Mouse (Mus musculus): ENCODE data around the gene Epb41l4b. TPM values are rescaled to one million over a fixed set of nuclear protein-coding genes. Genes with fewer than 3 reads are reported as not detected.
A peak's percentile ranks its signal among the peaks of the same experiment; 100 is the strongest.

Epb41l4b gene
- polyA plus RNA-seq, 1 experiment from 2014 or later, result 1.0 TPM

GRCm38 (mm10) chr4:57140992-57141717 is 2.1 kb downstream of the Epb41l4b start:
- H3K27ac ChIP-seq (ENCODE audit: low read length), result no peak overlapping the region
- H3K4me3 ChIP-seq (ENCODE audit: low read length), result peak overlapping the region; percentile 71
- H3K4me1 ChIP-seq (ENCODE audit: control insufficient read depth, insufficient read depth, low read length), result peaks cover 11% of the 10 kb centered on the region
- peak overlapping the region; percentile 97 for H3K4me2 ChIP-seq (ENCODE audit: low read depth, low read length)
- H3K27me3 ChIP-seq (ENCODE audit: control insufficient read depth, insufficient read depth, low read length), result peaks cover 36% of the 10 kb centered on the region
- no peaks in the 10 kb centered on the region for H3K9me3 ChIP-seq (replicated peaks; ENCODE audit: control insufficient read depth, low read length)
- WGBS, result 46% methylated on average over 15 of the region's 15 CpGs
- H3K9ac ChIP-seq (ENCODE audit: low read length), result no peak overlapping the region
- no peak for ATAC-seq (replicated peaks; ENCODE audit: extremely low read depth, insufficient read depth, low FRiP score)
- H3K36me3 ChIP-seq (ENCODE audit: control insufficient read depth, insufficient read depth), result no peaks in the 10 kb centered on the region

DNA sequence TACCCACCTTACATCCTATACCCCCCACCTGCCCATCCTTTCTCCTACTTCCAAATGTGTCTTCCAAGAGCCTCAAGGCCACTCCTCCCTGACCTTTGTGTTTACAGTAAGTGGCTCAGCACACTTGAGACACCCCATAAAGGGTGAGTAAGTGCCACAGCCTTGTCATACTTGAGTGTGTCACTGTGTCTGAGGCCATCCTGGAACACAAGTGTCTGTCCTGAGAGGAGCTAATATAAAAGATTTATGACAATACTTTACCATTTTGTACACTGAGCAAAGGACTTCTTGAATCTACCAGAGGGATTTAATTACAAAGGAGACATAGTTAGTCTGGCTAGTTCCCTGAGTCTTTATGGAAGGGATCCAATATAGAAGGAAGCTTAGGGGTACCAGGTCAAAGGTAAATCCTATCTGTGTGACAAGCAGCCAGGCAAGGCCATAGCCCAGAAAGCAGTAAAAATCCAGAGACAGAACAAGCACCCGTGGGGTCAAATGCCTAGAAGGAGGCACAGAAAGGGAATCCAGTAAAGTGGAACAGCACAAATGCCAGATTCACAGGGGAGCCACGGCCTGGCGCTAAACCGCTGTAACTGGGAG is 2.9 kb downstream of the Epb41l4b start:
- Histone ChIP-seq H3K4me3 (ENCODE audit: low read length) (no peak overlapping the region), H3K4me1 (ENCODE audit: control insufficient read depth, insufficient read depth, low read length) (peaks cover 11% of the 10 kb centered on the region), H3K27me3 (ENCODE audit: control insufficient read depth, insufficient read depth, low read length) (peaks cover 36% of the 10 kb centered on the region), H3K9ac (ENCODE audit: low read length) (no peak overlapping the region), H3K9me3 (replicated peaks; ENCODE audit: control insufficient read depth, low read length) (no peaks in the 10 kb centered on the region), H3K27ac (ENCODE audit: low read length) (no peak overlapping the region), H3K4me2 (ENCODE audit: low read depth, low read length) (no peak overlapping the region), H3K36me3 (ENCODE audit: control insufficient read depth, insufficient read depth) (no peaks in the 10 kb centered on the region)
- 81% methylated on average over 4 of the region's 4 CpGs for whole genome bisulfite sequencing
- no peak for ATAC-seq (replicated peaks; ENCODE audit: extremely low read depth, insufficient read depth, low FRiP score)

- 47% methylated on average over 10 of the region's 10 CpGs for WGBS
- Histone ChIP-seq H3K36me3 (ENCODE audit: control insufficient read depth, insufficient read depth) (no peaks in the 10 kb centered on the region), H3K4me3 (ENCODE audit: low read length) (no peak overlapping the region), H3K9ac (ENCODE audit: low read length) (no peak overlapping the region), H3K4me1 (ENCODE audit: control insufficient read depth, insufficient read depth, low read length) (peaks cover 11% of the 10 kb centered on the region), H3K9me3 (replicated peaks; ENCODE audit: control insufficient read depth, low read length) (no peaks in the 10 kb centered on the region), H3K27ac (ENCODE audit: low read length) (no peak overlapping the region), H3K4me2 (ENCODE audit: low read depth, low read length) (no peak overlapping the region), H3K27me3 (ENCODE audit: control insufficient read depth, insufficient read depth, low read length) (peaks cover 34% of the 10 kb centered on the region)
- peak; percentile 20 for ATAC-seq (replicated peaks; ENCODE audit: extremely low read depth, insufficient read depth, low FRiP score)
These were observed 3.8 kb downstream of the Epb41l4b start for GRCm38 (mm10) chr4:57139433-57139832.

DNA sequence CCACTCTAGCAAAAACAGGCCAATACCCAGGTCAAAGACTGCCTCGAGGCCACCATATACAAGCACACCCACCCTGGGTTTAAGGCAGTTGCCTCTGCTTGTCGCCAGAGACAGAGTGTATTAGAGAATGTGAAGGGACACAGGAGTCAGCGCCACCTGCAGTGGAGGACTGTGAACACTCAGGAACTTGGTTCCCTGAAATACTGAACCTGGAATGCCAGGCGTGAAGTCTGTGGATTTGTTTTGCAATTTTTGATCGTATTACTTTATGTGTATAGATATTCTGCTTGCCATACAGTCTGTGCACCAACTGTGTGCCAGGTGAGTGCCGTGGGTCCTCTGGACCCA is 5.2 kb downstream of the Epb41l4b start:
- Histone ChIP-seq H3K9me3 (replicated peaks; ENCODE audit: control insufficient read depth, low read length) (no peaks in the 10 kb centered on the region), H3K4me1 (ENCODE audit: control insufficient read depth, insufficient read depth, low read length) (peaks cover 11% of the 10 kb centered on the region), H3K4me3 (ENCODE audit: low read length) (no peak overlapping the region), H3K27me3 (ENCODE audit: control insufficient read depth, insufficient read depth, low read length) (peaks cover 29% of the 10 kb centered on the region), H3K36me3 (ENCODE audit: control insufficient read depth, insufficient read depth) (no peaks in the 10 kb centered on the region), H3K9ac (ENCODE audit: low read length) (no peak overlapping the region), H3K27ac (ENCODE audit: low read length) (no peak overlapping the region), H3K4me2 (ENCODE audit: low read depth, low read length) (no peak overlapping the region)
- WGBS, result 65% methylated on average over 6 of the region's 6 CpGs
- ATAC-seq (replicated peaks; ENCODE audit: extremely low read depth, insufficient read depth, low FRiP score), result no peak

- no peak overlapping the region for H3K9ac ChIP-seq (ENCODE audit: low read length)
- WGBS, result 73% methylated on average over 8 of the region's 8 CpGs
- no peak for ATAC-seq (replicated peaks; ENCODE audit: extremely low read depth, insufficient read depth, low FRiP score)
- H3K27me3 ChIP-seq (ENCODE audit: control insufficient read depth, insufficient read depth, low read length), result peaks cover 26% of the 10 kb centered on the region
- H3K9me3 ChIP-seq (replicated peaks; ENCODE audit: control insufficient read depth, low read length), result no peaks in the 10 kb centered on the region
- no peak overlapping the region for H3K27ac ChIP-seq (ENCODE audit: low read length)
- H3K4me2 ChIP-seq (ENCODE audit: low read depth, low read length), result no peak overlapping the region
- no peak overlapping the region for H3K4me3 ChIP-seq (ENCODE audit: low read length)
- peaks cover 11% of the 10 kb centered on the region for H3K4me1 ChIP-seq (ENCODE audit: control insufficient read depth, insufficient read depth, low read length)
- H3K36me3 ChIP-seq (ENCODE audit: control insufficient read depth, insufficient read depth), result no peaks in the 10 kb centered on the region
These were observed 5.7 kb downstream of the Epb41l4b start for GRCm38 (mm10) chr4:57137371-57138092.

DNA sequence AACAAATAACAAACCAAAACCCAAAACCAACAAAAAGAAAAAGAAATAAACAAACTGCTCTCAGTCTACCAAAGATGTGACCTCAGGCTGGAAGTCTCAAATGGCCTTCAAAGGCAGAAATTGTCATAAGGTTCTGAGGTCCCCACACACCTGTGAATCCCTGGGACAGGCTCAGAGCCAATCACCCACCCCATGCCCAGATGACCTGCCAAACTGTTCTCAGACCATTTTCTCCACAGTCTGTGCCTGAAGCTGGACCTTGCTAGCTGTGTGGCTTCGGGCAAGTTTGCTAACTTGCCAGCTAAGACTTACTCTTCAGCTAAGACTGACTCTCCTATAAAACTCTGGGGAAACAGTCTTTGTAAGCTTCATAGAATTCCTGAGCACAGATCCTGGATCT is 7.8 kb downstream of the Epb41l4b start:
- no peak for ATAC-seq (replicated peaks; ENCODE audit: extremely low read depth, insufficient read depth, low FRiP score)
- Histone ChIP-seq H3K27ac (ENCODE audit: low read length) (no peak overlapping the region), H3K36me3 (ENCODE audit: control insufficient read depth, insufficient read depth) (no peaks in the 10 kb centered on the region), H3K4me2 (ENCODE audit: low read depth, low read length) (no peak overlapping the region), H3K27me3 (ENCODE audit: control insufficient read depth, insufficient read depth, low read length) (peaks cover 7% of the 10 kb centered on the region), H3K9me3 (replicated peaks; ENCODE audit: control insufficient read depth, low read length) (no peaks in the 10 kb centered on the region), H3K4me1 (ENCODE audit: control insufficient read depth, insufficient read depth, low read length) (peaks cover 9% of the 10 kb centered on the region; the same call in 1 of the 2 replicates), H3K9ac (ENCODE audit: low read length) (no peak overlapping the region), H3K4me3 (ENCODE audit: low read length) (no peak overlapping the region)
- WGBS, result 88% methylated on average over 1 of the region's 1 CpGs

GRCm38 (mm10) chr4:57134554-57134953 is 8.7 kb downstream of the Epb41l4b start:
- no peak overlapping the region for H3K4me2 ChIP-seq (ENCODE audit: low read depth, low read length)
- no peaks in the 10 kb centered on the region for H3K9me3 ChIP-seq (replicated peaks; ENCODE audit: control insufficient read depth, low read length)
- no peaks in the 10 kb centered on the region; the same call in 1 of the 2 replicates for H3K27me3 ChIP-seq (ENCODE audit: control insufficient read depth, insufficient read depth, low read length)
- H3K36me3 ChIP-seq (ENCODE audit: control insufficient read depth, insufficient read depth), result no peaks in the 10 kb centered on the region
- H3K4me1 ChIP-seq (ENCODE audit: control insufficient read depth, insufficient read depth, low read length), result peaks cover 7% of the 10 kb centered on the region; the same call in 1 of the 2 replicates
- H3K9ac ChIP-seq (ENCODE audit: low read length), result no peak overlapping the region
- no peak overlapping the region for H3K4me3 ChIP-seq (ENCODE audit: low read length)
- H3K27ac ChIP-seq (ENCODE audit: low read length), result no peak overlapping the region
- WGBS, result 48% methylated on average over 4 of the region's 4 CpGs
- no peak for ATAC-seq (replicated peaks; ENCODE audit: extremely low read depth, insufficient read depth, low FRiP score)

- Histone ChIP-seq H3K27ac (ENCODE audit: low read length) (no peak overlapping the region; the same call in 1 of the 2 replicates), H3K4me2 (ENCODE audit: low read depth, low read length) (no peak overlapping the region), H3K4me1 (ENCODE audit: control insufficient read depth, insufficient read depth, low read length) (peaks cover 5% of the 10 kb centered on the region; the same call in 1 of the 2 replicates), H3K4me3 (ENCODE audit: low read length) (no peak overlapping the region), H3K36me3 (ENCODE audit: control insufficient read depth, insufficient read depth) (no peaks in the 10 kb centered on the region), H3K9me3 (replicated peaks; ENCODE audit: control insufficient read depth, low read length) (no peaks in the 10 kb centered on the region), H3K27me3 (ENCODE audit: control insufficient read depth, insufficient read depth, low read length) (no peaks in the 10 kb centered on the region; the same call in 1 of the 2 replicates), H3K9ac (ENCODE audit: low read length) (no peak overlapping the region)
- ATAC-seq (replicated peaks; ENCODE audit: extremely low read depth, insufficient read depth, low FRiP score), result peak; percentile 68
- 64% methylated on average over 10 of the region's 10 CpGs for WGBS
These were observed 11.4 kb downstream of the Epb41l4b start for GRCm38 (mm10) chr4:57131839-57132238.

All from heart, embryonic 16.5 days (tissue).